Mouse (Mus musculus) c-Kit-positive CD71-negative TER-119-negative erythroid progenitor cells, embryonic 14.5 days (primary cell): Measurements from ENCODE around the gene Cela2a.

Experiments
- DNase-seq: peaks from one replicate; pipeline ENCODE4 v3.0.0-alpha.2; 2013; ENCODE audit warnings: low read depth

Gene Cela2a

DNA sequence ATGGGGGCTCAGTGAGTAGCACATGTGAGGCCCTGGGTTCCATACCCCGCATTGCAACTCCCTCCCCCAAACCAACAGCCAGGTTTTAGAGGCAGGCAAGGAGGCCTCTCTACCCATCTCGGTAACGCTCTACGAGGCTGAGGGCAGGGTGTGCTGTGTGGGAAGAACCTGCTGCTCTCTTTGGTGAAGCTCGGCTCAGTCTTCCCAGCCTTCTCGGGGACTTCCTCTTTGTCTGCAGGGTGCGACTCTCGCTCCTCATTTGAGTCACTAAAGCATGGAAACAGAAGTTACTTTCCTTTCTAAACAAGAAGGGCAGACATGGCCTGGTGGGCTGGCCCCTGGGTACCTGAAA is 59.7 kb downstream of the Cela2a start:
- no peak for DNase-seq

GRCm38 (mm10) chr4:141765008-141765407 is 61.0 kb downstream of the Cela2a start:
- DNase-seq, result no peak
